Mouse (Mus musculus) leukemia stem cell, adult 10-12 weeks (primary cell): Measurements from ENCODE around the gene Taldo1. TPM values are rescaled to one million over a fixed set of nuclear protein-coding genes. Genes with fewer than 3 reads are reported as not detected.

ENCODE experiments used
- polyA plus RNA-seq: library from polyadenylated mRNA; stranded (reverse); fragments of >175 nt; gene quantifications from 2 replicates; pipeline ENCODE4 v1.2.3, GENCODE M21; 2012; ENCODE audit warnings: low replicate concordance

Gene Taldo1
- polyA plus RNA-seq = 29.0 and 438 TPM in 2 replicates

DNA sequence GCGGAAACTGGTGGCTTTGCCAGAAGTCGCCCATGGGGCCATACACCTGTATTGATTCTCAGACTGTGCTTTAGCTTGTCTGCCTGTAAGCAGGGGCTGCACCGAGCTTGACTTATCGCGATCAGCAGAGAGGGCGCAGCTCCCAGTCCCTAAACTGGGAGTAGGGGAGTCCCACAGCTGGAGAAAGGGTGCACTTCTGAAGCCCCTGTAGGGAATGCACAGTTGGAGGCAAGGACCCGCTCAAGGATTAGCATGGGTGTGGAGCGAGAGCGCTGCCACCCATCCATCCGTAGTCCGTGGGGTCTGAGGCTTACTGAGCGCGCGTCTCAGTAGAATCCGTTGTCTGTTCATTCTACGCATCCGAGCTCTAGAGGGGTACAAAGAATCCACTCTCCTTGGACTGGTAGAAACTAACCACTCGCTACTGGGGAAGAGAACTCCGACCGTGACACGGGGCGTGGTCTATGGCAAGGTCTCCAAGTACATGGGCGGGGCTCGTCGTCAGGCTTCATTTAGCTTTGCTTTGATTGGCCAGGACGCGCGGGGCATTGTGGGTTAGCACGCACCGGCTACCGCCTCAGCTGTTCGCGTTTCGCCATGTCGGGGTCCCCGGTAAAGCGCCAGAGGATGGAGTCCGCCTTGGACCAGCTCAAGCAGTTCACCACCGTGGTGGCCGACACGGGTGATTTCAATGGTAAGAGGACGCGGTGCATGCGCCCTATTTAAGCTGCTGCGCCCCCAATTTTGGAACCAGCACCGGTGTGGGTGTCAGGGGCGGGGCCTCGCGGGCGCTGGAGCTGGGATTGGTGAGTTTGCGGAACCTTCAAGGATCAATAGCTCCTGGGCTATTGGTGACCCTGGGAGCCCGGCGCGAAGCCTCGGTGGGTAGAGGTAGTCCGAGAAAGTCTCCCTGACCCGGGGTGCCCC, at the start of gene Taldo1:
Gene Taldo1 (plus strand): TSS at position 575 of the 927 bp plus-strand sequence.

DNA sequence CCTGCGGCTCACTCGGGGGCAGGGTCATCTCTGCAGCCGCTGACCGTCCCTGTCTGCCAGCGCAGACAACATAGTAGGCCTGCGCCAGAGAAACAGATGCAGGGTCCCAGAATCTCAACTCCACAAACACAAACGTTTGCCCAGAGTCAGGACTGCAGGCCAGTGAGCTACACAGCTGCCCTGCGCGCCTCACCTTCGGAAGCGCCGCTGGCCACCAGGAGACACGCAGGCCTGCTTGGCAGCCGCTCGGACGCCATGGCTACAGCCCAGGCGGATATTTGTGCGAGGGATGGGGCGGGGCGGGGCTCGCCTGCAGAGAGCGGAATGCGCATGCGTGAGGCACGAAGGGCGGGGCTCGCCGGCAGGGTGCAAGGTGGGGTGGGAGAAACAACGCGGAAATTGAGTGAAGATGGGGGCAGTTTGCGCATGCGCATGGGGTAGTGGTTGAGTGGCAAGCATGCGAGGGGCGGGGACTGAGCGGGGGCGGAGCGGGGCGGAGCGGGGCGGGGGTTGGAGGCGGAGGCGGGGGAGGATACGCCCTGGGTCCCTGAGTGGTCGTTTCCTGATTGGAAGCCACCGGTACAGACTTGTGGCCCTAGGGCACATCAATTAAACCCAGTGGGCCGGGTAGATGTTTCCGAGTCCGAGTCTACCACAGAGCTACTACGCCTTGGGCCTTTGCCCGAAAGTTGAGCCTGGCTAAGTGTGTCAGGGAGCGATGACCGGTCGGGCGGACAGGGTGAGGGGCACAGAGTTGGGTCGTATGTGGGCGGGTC, 22.0 kb downstream of the Taldo1 start, which contains the start of gene Gatd1:
Gene Gatd1 (minus strand): TSS at position 328 of the 776 bp plus-strand sequence.

DNA sequence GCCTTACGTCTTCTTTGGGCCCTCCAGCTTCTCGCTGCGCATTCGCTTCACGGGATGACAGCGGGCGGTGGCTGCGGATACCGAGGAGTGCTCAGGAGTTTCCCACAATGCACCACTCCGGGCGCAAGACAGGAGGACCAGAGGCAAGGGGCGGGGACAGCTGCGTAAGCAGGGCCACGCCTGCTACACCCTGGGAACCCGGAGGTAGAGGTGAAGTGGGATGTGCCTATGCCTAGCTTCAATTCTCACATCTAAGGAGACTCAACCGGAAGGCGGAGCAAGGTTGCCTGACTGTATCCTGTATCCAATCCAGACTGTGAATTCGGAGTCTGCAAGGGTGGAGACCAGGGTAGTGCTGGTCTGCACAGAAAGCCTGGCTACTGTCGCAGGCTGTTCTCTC, 37.3 kb downstream of the Taldo1 start, which contains the start of gene Cend1:
Gene Cend1 (minus strand): TSS at position 182 of the 400 bp plus-strand sequence.

DNA sequence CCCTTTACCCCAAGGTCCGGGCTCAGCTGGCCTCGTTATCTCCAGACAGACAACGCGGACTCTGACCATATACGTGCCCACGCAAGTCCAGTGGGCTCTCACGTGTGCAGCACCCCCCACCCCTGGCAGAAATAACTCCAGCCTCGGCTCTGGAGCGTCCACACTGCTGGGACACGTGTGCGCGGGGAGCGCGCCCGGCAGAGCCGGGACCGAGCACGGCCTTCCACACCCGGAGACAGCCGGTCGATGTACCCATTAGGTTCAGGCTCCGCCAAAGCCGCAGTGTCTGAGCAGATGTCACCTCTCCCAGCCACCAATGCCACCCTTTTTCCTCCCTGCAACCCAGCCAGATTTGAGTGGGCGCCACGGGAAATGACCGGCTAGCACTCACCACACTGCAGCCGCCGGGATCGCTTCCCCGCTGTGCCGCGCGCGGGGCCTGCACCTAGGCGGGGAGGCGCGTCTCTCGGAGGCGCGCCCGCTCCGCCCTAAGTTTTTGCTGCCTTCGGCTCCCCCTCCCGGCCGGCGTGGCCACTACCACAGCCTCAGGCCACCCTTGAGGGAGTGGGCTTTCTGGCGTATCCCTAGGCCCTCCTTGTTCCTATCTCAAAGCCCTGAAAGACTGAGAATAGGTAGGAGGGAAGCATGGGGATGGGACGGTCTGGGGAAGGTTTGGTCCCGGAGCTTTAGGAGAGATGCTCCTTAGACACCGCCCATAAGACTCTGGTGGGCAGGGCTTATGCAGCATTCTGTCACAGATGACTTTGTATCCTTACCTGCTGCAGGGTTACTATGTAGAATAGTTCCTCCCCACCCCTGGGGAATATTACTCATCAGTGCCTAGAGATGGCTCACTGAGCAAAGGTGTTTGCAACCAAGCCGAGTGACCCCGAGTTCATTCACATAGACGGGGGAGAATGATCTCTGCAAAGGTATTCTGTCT, 45.5 kb downstream of the Taldo1 start, which contains the start of gene Slc25a22:
Gene Slc25a22 (minus strand): TSS at position 715 of the 943 bp plus-strand sequence.

DNA sequence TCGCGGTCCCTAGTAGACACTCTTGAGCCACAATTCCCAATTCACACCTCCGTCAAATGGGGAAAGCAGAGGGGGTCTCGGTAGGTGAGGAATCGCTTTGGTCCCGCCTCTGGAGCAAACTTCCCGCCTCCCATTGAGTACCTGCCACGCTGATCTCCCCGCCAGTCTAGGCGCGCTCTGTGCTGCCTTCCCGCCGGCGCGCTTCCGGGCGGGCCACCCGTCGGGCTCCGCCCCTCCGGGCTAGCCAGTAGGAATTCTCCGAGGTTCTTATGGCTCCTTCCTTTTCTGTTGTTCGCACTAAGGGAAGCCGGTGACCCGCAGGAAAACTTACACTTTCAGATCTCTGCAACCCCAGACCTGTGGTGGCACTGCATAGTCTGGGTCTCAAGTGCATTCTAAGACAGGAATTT, 51.8 kb downstream of the Taldo1 start, which contains the start of gene Pidd1:
Gene Pidd1 (minus strand): TSS at position 198 of the 410 bp plus-strand sequence.

DNA sequence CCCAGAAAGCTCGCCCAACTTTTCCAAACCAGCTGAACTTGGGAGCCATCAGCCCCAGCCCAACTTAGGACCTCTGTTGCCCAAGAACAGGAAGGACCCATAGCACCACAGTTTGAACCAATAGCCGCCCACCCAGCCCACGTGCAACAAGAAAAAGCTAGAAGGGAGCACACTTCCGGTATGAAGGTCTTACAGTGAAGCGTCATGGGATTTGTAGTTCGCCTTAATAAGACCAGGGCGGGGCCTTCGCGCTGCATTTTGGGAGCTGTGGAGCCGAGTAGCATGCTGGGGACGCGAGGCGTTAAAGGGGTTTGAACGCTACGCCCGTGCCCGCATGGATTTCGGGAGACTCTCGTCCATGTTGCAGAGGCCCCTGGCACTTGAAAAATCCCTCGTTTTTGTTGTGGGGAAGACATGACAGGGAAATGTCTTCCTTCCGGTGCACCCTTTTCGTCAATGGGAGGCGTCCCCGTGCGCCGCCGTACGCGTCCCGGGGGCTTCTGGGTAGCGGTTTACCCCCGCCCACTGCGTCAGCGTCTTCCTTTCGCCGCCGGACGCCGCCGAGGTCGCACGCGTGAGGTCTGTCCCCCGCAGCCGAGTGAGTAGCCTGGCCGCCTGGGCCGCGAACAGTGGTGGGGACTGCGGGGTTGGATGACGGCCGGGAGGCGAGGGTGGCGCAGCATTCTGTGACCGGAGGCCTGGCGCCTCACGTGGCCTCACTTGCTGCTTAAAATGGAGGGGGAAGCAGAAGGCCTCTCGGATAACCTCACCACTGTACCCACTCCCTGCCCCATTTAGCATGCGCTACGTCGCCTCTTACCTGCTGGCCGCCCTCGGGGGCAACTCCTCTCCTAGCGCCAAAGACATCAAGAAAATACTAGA, 55.4 kb downstream of the Taldo1 start, which contains the start of gene Rplp2:
Gene Rplp2 (plus strand): TSS at position 261 of the 882 bp plus-strand sequence.

Other genes starting within 250 kb of the Taldo1 start
- gene Rnh1, start 219.3 kb upstream of the Taldo1 start, polyA plus RNA-seq = 4.4 and 23.6 TPM in 2 replicates
- gene Hras, start 198.2 kb upstream of the Taldo1 start, polyA plus RNA-seq = 58.5 and 63.6 TPM in 2 replicates
- 9.6 and 9.7 TPM in 2 replicates for gene Lrrc56, start 198.0 kb upstream of the Taldo1 start, polyA plus RNA-seq
- 0.97 and 1.5 TPM in 2 replicates for gene Lmntd2, start 178.1 kb upstream of the Taldo1 start, polyA plus RNA-seq
- 8.4 and 16.5 TPM in 2 replicates for gene Rassf7, start 176.3 kb upstream of the Taldo1 start, polyA plus RNA-seq
- gene Phrf1, start 163.4 kb upstream of the Taldo1 start, polyA plus RNA-seq = 105 and 162 TPM in 2 replicates
- gene Irf7, start 125.7 kb upstream of the Taldo1 start, polyA plus RNA-seq = 194 and 421 TPM in 2 replicates
- 0.24 TPM in 1 of 2 replicates, not detected in the other for gene Cdhr5, start 115.4 kb upstream of the Taldo1 start, polyA plus RNA-seq
- not detected in 2 replicates for gene Sct, start 113.1 kb upstream of the Taldo1 start, polyA plus RNA-seq
- gene Drd4, start 100.2 kb upstream of the Taldo1 start, polyA plus RNA-seq = 0.06 TPM in 1 of 2 replicates, not detected in the other
- 29.1 and 106 TPM in 2 replicates for gene Deaf1, start 64.5 kb upstream of the Taldo1 start, polyA plus RNA-seq
- gene Tmem80, start 64.5 kb upstream of the Taldo1 start, polyA plus RNA-seq = 17.9 and 21.6 TPM in 2 replicates
- gene Eps8l2, start 53.3 kb upstream of the Taldo1 start, polyA plus RNA-seq = 0.36 TPM in 1 of 2 replicates, not detected in the other
- 2.8 and 7.8 TPM in 2 replicates for gene Gatd1, start 21.9 kb downstream of the Taldo1 start, polyA plus RNA-seq
- gene Cend1, start 37.3 kb downstream of the Taldo1 start, polyA plus RNA-seq = not detected in 2 replicates
- 134 and 136 TPM in 2 replicates for gene Slc25a22, start 45.7 kb downstream of the Taldo1 start, polyA plus RNA-seq
- 42.8 and 151 TPM in 2 replicates for gene Pidd1, start 51.8 kb downstream of the Taldo1 start, polyA plus RNA-seq
- gene Rplp2, start 55.2 kb downstream of the Taldo1 start, polyA plus RNA-seq = 3,626 and 4,022 TPM in 2 replicates
- gene Pnpla2, start 63.0 kb downstream of the Taldo1 start, polyA plus RNA-seq = 71.6 and 106 TPM in 2 replicates
- gene Cracr2b, start 68.9 kb downstream of the Taldo1 start, polyA plus RNA-seq = 3.5 and 4.4 TPM in 2 replicates
- 5.2 and 25.9 TPM in 2 replicates for gene Cd151, start 75.2 kb downstream of the Taldo1 start, polyA plus RNA-seq
- gene Polr2l, start 82.9 kb downstream of the Taldo1 start, polyA plus RNA-seq = 27.0 and 49.9 TPM in 2 replicates
- 12.0 and 26.3 TPM in 2 replicates for gene Tspan4, start 83.0 kb downstream of the Taldo1 start, polyA plus RNA-seq
- gene Chid1, start 147.7 kb downstream of the Taldo1 start, polyA plus RNA-seq = 27.1 and 31.5 TPM in 2 replicates
- 36.3 and 76.7 TPM in 2 replicates for gene Ap2a2, start 170.0 kb downstream of the Taldo1 start, polyA plus RNA-seq